Mouse (Mus musculus): ENCODE measurements around the gene Samsn1. TPM values are rescaled to one million over a fixed set of nuclear protein-coding genes. Genes with fewer than 3 reads are reported as not detected.

The Samsn1 gene
- polyA plus RNA-seq, 1 experiment from 2014 or later = 10.2 TPM

GRCm38 (mm10) chr16:75905324-75905723 lies 116.8 kb downstream of the Samsn1 start:
- H3K9me3 ChIP-seq (replicated peaks) = no peaks in the 10 kb centered on the region
- H3K36me3 ChIP-seq (replicated peaks) = no peaks in the 10 kb centered on the region
- ATAC-seq (ENCODE audit: insufficient read depth) = no peak
- WGBS (ENCODE audit: insufficient replicate concordance) = 80% methylated on average over 1 of the region's 1 CpGs
- H3K4me2 ChIP-seq = no peak overlapping the region
- peaks cover 14% of the 10 kb centered on the region for H3K4me1 ChIP-seq (replicated peaks)
- no peak overlapping the region for H3K9ac ChIP-seq
- H3K4me3 ChIP-seq (replicated peaks) = no peak overlapping the region
- H3K27me3 ChIP-seq = no peaks in the 10 kb centered on the region
- H3K27ac ChIP-seq (replicated peaks) = no peak overlapping the region

- no peaks in the 10 kb centered on the region for H3K9me3 ChIP-seq (replicated peaks)
- H3K4me2 ChIP-seq = no peak overlapping the region
- H3K27me3 ChIP-seq = no peaks in the 10 kb centered on the region
- ATAC-seq (ENCODE audit: insufficient read depth) = no peak
- H3K4me1 ChIP-seq (replicated peaks) = peaks cover 12% of the 10 kb centered on the region; the same call in 1 of the 2 replicates
- H3K4me3 ChIP-seq (replicated peaks) = no peak overlapping the region
- no peak overlapping the region for H3K9ac ChIP-seq
- H3K27ac ChIP-seq (replicated peaks) = no peak overlapping the region
- no peaks in the 10 kb centered on the region for H3K36me3 ChIP-seq (replicated peaks)
- 87% methylated on average over 4 of the region's 4 CpGs for WGBS (ENCODE audit: insufficient replicate concordance)
These were observed 118.0 kb downstream of the Samsn1 start for GRCm38 (mm10) chr16:75904072-75904471.

- no peaks in the 10 kb centered on the region for H3K27me3 ChIP-seq
- 45% methylated on average over 3 of the region's 3 CpGs for WGBS (ENCODE audit: insufficient replicate concordance)
- no peak overlapping the region for H3K27ac ChIP-seq (replicated peaks)
- no peaks in the 10 kb centered on the region for H3K9me3 ChIP-seq (replicated peaks)
- H3K36me3 ChIP-seq (replicated peaks) = no peaks in the 10 kb centered on the region
- H3K4me2 ChIP-seq = no peak overlapping the region
- no peak overlapping the region for H3K4me3 ChIP-seq (replicated peaks)
- H3K9ac ChIP-seq = no peak overlapping the region
- peaks cover 8% of the 10 kb centered on the region; the same call in 1 of the 2 replicates for H3K4me1 ChIP-seq (replicated peaks)
- ATAC-seq (ENCODE audit: insufficient read depth) = no peak
These were observed 119.1 kb downstream of the Samsn1 start for GRCm38 (mm10) chr16:75903028-75903427.

- no peak overlapping the region for H3K4me3 ChIP-seq (replicated peaks)
- no peak for ATAC-seq (ENCODE audit: insufficient read depth)
- no peak overlapping the region for H3K27ac ChIP-seq (replicated peaks)
- H3K9me3 ChIP-seq (replicated peaks) = no peaks in the 10 kb centered on the region
- H3K9ac ChIP-seq = no peak overlapping the region
- H3K4me2 ChIP-seq = no peak overlapping the region
- 0 out of 2 replicates have a peak, but pooled peaks cover 4% of the 10 kb centered on the region for H3K4me1 ChIP-seq (replicated peaks)
- WGBS (ENCODE audit: insufficient replicate concordance) = 74% methylated on average over 3 of the region's 3 CpGs
- H3K36me3 ChIP-seq (replicated peaks) = no peaks in the 10 kb centered on the region
- no peaks in the 10 kb centered on the region for H3K27me3 ChIP-seq
These were observed 122.0 kb downstream of the Samsn1 start for GRCm38 (mm10) chr16:75899885-75900620.

GRCm38 (mm10) chr16:75897828-75898367 lies 124.2 kb downstream of the Samsn1 start:
- H3K9ac ChIP-seq = no peak overlapping the region
- 73% methylated on average over 4 of the region's 4 CpGs for WGBS (ENCODE audit: insufficient replicate concordance)

GRCm38 (mm10) chr16:75894263-75894901 lies 127.7 kb downstream of the Samsn1 start:
- no peak for ATAC-seq (ENCODE audit: insufficient read depth)
- H3K27ac ChIP-seq (replicated peaks) = no peak overlapping the region
- WGBS (ENCODE audit: insufficient replicate concordance) = 65% methylated on average over 5 of the region's 5 CpGs
- H3K4me1 ChIP-seq (replicated peaks) = peaks cover 23% of the 10 kb centered on the region
- H3K4me2 ChIP-seq = no peak overlapping the region
- H3K36me3 ChIP-seq (replicated peaks) = no peaks in the 10 kb centered on the region
- no peak overlapping the region for H3K9ac ChIP-seq
- no peak overlapping the region for H3K4me3 ChIP-seq (replicated peaks)
- H3K27me3 ChIP-seq = no peaks in the 10 kb centered on the region
- H3K9me3 ChIP-seq (replicated peaks) = no peaks in the 10 kb centered on the region

More at GRCm38 (mm10) chr16:75897828-75898367, 124.2 kb downstream of the Samsn1 start:
- no peak overlapping the region for H3K4me2 ChIP-seq
- no peak for ATAC-seq (ENCODE audit: insufficient read depth)
- H3K4me3 ChIP-seq (replicated peaks) = no peak overlapping the region
- no peaks in the 10 kb centered on the region for H3K9me3 ChIP-seq (replicated peaks)
- no peaks in the 10 kb centered on the region for H3K36me3 ChIP-seq (replicated peaks)
- H3K4me1 ChIP-seq (replicated peaks) = peaks cover 17% of the 10 kb centered on the region
- no peak overlapping the region for H3K27ac ChIP-seq (replicated peaks)
- no peaks in the 10 kb centered on the region for H3K27me3 ChIP-seq

GRCm38 (mm10) chr16:75893470-75893869 lies 128.6 kb downstream of the Samsn1 start:
- 21% methylated on average over 1 of the region's 1 CpGs for WGBS (ENCODE audit: insufficient replicate concordance)
- peak; percentile 74 for ATAC-seq (ENCODE audit: insufficient read depth)
- H3K27ac ChIP-seq (replicated peaks) = no peak overlapping the region

GRCm38 (mm10) chr16:75889081-75889646 lies 132.9 kb downstream of the Samsn1 start:
- Histone ChIP-seq H3K27ac (replicated peaks) (no peak overlapping the region), H3K27me3 (no peaks in the 10 kb centered on the region), H3K36me3 (replicated peaks) (no peaks in the 10 kb centered on the region), H3K4me2 (no peak overlapping the region), H3K4me3 (replicated peaks) (no peak overlapping the region), H3K9ac (no peak overlapping the region), H3K9me3 (replicated peaks) (no peaks in the 10 kb centered on the region), H3K4me1 (replicated peaks) (peaks cover 19% of the 10 kb centered on the region)
- WGBS (ENCODE audit: insufficient replicate concordance) = 47% methylated on average over 6 of the region's 6 CpGs
- ATAC-seq (ENCODE audit: insufficient read depth) = no peak

More at GRCm38 (mm10) chr16:75893470-75893869, 128.6 kb downstream of the Samsn1 start:
- peaks cover 23% of the 10 kb centered on the region for H3K4me1 ChIP-seq (replicated peaks)
- H3K9ac ChIP-seq = no peak overlapping the region
- H3K4me3 ChIP-seq (replicated peaks) = no peak overlapping the region
- no peaks in the 10 kb centered on the region for H3K36me3 ChIP-seq (replicated peaks)
- H3K27me3 ChIP-seq = no peaks in the 10 kb centered on the region
- no peak overlapping the region for H3K4me2 ChIP-seq
- H3K9me3 ChIP-seq (replicated peaks) = no peaks in the 10 kb centered on the region

- WGBS (ENCODE audit: insufficient replicate concordance) = 36% methylated on average over 6 of the region's 6 CpGs
- Histone ChIP-seq H3K9ac (no peak overlapping the region), H3K4me1 (replicated peaks) (0 out of 2 replicates have a peak, but pooled peaks cover 5% of the 10 kb centered on the region), H3K36me3 (replicated peaks) (no peaks in the 10 kb centered on the region), H3K4me2 (no peak overlapping the region), H3K9me3 (replicated peaks) (no peaks in the 10 kb centered on the region), H3K27ac (replicated peaks) (no peak overlapping the region), H3K4me3 (replicated peaks) (no peak overlapping the region), H3K27me3 (no peaks in the 10 kb centered on the region)
- no peak for ATAC-seq (ENCODE audit: insufficient read depth)
These were observed 134.9 kb downstream of the Samsn1 start for GRCm38 (mm10) chr16:75887203-75887602.

- no peaks in the 10 kb centered on the region for H3K27me3 ChIP-seq
- H3K4me3 ChIP-seq (replicated peaks) = no peak overlapping the region
- no peaks in the 10 kb centered on the region for H3K9me3 ChIP-seq (replicated peaks)
- H3K27ac ChIP-seq (replicated peaks) = no peak overlapping the region
- H3K4me1 ChIP-seq (replicated peaks) = 0 out of 2 replicates have a peak, but pooled peaks cover 6% of the 10 kb centered on the region
- ATAC-seq (ENCODE audit: insufficient read depth) = no peak
- H3K36me3 ChIP-seq (replicated peaks) = peaks cover 8% of the 10 kb centered on the region; the same call in 1 of the 2 replicates
- 79% methylated on average over 2 of the region's 2 CpGs for WGBS (ENCODE audit: insufficient replicate concordance)
- no peak overlapping the region for H3K4me2 ChIP-seq
- H3K9ac ChIP-seq = no peak overlapping the region
These were observed 143.2 kb downstream of the Samsn1 start for GRCm38 (mm10) chr16:75878885-75879284.

- Histone ChIP-seq H3K9ac (no peak overlapping the region), H3K4me2 (no peak overlapping the region), H3K9me3 (replicated peaks) (no peaks in the 10 kb centered on the region), H3K4me3 (replicated peaks) (no peak overlapping the region), H3K27me3 (no peaks in the 10 kb centered on the region), H3K36me3 (replicated peaks) (peaks cover 14% of the 10 kb centered on the region; the same call in 1 of the 2 replicates), H3K27ac (replicated peaks) (no peak overlapping the region), H3K4me1 (replicated peaks) (0 out of 2 replicates have a peak, but pooled peaks cover 6% of the 10 kb centered on the region)
- no peak for ATAC-seq (ENCODE audit: insufficient read depth)
- WGBS (ENCODE audit: insufficient replicate concordance) = 50% methylated on average over 3 of the region's 3 CpGs
These were observed 144.9 kb downstream of the Samsn1 start for GRCm38 (mm10) chr16:75877170-75877569.

Measured in liver, embryonic 15.5 days (tissue).